Mouse (Mus musculus): ENCODE measurements at regions not wholly inside any gene's neighbourhood (a gene's known extent, or its start where the extent isn't known, plus 50 kb on each side); places are given as distances from the start of the nearest gene placed in this dataset.

- TF ChIP-seq CTCF (IDR thresholded peaks at IDR 0.05; ENCODE audit: low read depth, low read length): no peak
- TF ChIP-seq POLR2A (IDR thresholded peaks at IDR 0.05; ENCODE audit: extremely low read depth, insufficient read depth, low read length): no peak
Observed at GRCm38 (mm10) chr5:74861297-74861696, 158.6 kb upstream of the Lnx1 start.

Measured in liver, adult 2 months (tissue).